Mouse (Mus musculus) embryonic fibroblast, embryonic 13.5 days (primary cell): ENCODE measurements around the gene 1500009L16Rik.

Source experiments
- CTCF ChIP-seq: IDR thresholded peaks from 2 replicates; pipeline ENCODE4 v1.5.1; 2011; ENCODE audit warnings: mild to moderate bottlenecking, control low read depth, low read length, moderate library complexity, borderline replicate concordance; ENCODE audit not compliant: insufficient read depth
- POLR2A ChIP-seq: IDR thresholded peaks from 2 replicates; pipeline ENCODE4 v1.6.1; 2011; ENCODE audit warnings: low read depth, mild to moderate bottlenecking, control low read depth, low read length, moderate library complexity

GRCm38 (mm10) chr10:83709920-83710319, 12.7 kb upstream of the 1500009L16Rik start:
- no peak for TF ChIP-seq POLR2A
- no peak for TF ChIP-seq CTCF
